Mouse (Mus musculus): ENCODE data around the gene Fhit. TPM values are rescaled to one million over a fixed set of nuclear protein-coding genes. Genes with fewer than 3 reads are reported as not detected.

Fhit gene
- polyA plus RNA-seq, 1 experiment from 2014 or later: 3.5 TPM

DNA sequence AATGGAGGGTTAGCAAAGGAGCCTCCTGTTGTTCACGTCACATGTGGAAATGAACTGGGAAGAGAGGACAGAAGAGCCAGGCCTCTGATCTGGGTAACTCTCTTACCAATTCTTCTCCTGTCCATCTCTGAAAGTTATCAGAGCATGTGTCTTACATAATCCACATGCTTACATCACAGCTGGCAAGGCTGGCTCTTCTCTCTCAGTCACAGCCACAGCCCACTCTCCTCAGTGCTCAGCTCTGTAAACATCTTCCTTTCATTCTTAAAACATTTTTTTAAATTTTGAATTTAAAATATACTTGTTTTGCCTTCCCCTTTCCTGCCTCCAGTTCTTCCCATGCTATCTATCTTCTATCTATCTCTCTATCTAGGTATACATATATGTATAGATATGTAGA, 1477.5 kb downstream of the Fhit start:
- ATAC-seq (replicated peaks; ENCODE audit: low FRiP score) (no peak), DNase-seq (ENCODE audit: low spot score) (no peak)
- no peaks in the 10 kb centered on the region for H3K4me1 ChIP-seq (replicated peaks; ENCODE audit: control insufficient read depth, insufficient read depth, low read length)
- H3K9ac ChIP-seq (ENCODE audit: low read depth, low read length): no peak overlapping the region
- WGBS: 67% methylated on average over 1 of the region's 1 CpGs
- no peaks in the 10 kb centered on the region for H3K9me3 ChIP-seq (ENCODE audit: control insufficient read depth, low read length)
- H3K27ac ChIP-seq (ENCODE audit: low read depth, low read length): no peak overlapping the region
- H3K4me2 ChIP-seq: no peak overlapping the region
- H3K27me3 ChIP-seq (replicated peaks; ENCODE audit: control insufficient read depth, insufficient read depth, low read length): no peaks in the 10 kb centered on the region
- H3K4me3 ChIP-seq (ENCODE audit: low read depth, low read length): no peak overlapping the region
- H3K36me3 ChIP-seq (ENCODE audit: control insufficient read depth, insufficient read depth, low read length): no peaks in the 10 kb centered on the region

DNA sequence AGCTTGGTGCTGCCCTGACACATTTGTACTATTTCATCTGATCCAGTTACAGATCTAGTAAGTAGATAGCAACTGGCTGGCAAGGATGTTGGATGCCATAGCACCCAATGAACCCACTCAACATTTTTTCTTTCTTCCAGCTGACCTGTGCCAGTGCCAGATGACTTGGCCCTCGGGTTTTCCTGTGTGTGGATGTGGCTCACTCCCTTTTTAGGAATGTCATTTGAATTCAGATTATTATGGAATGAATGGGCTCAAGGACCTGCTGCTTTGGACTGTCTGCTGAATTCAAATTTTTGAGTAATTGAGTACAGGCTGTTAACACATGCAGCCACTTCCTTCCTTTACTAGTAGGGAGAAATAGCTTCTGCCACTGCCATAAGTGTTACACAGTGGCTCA, 1489.1 kb downstream of the Fhit start:
- ATAC-seq (replicated peaks; ENCODE audit: low FRiP score) (no peak), DNase-seq (ENCODE audit: low spot score) (no peak)
- 61% methylated on average over 1 of the region's 1 CpGs for WGBS
- Histone ChIP-seq H3K4me3 (ENCODE audit: low read depth, low read length) (no peak overlapping the region), H3K27ac (ENCODE audit: low read depth, low read length) (no peak overlapping the region), H3K27me3 (replicated peaks; ENCODE audit: control insufficient read depth, insufficient read depth, low read length) (no peaks in the 10 kb centered on the region), H3K9me3 (ENCODE audit: control insufficient read depth, low read length) (no peaks in the 10 kb centered on the region), H3K4me1 (replicated peaks; ENCODE audit: control insufficient read depth, insufficient read depth, low read length) (no peaks in the 10 kb centered on the region), H3K9ac (ENCODE audit: low read depth, low read length) (no peak overlapping the region), H3K36me3 (ENCODE audit: control insufficient read depth, insufficient read depth, low read length) (no peaks in the 10 kb centered on the region), H3K4me2 (no peak overlapping the region)

DNA sequence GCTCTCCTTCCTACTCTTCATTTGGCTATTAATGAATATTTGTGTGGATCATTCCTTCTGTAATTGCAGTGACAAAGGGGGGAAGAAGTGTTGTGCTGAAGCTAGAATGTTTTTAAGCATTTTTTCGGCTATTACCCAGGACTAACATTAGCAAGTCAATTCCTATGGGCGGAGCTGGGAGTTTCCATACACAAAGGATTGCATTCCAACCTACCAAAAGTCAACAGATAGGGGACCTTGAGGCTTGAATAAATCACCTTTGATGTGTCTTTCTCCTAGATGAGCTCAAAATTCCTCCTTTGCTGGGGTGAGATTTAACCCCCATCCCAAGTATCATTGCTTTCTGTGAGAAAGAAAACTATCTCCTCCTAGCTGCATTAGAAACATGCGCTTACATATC, 1490.1 kb downstream of the Fhit start:
- no peak for DNase-seq (ENCODE audit: low spot score)
- H3K4me2 ChIP-seq: no peak overlapping the region
- no peak overlapping the region for H3K9ac ChIP-seq (ENCODE audit: low read depth, low read length)
- H3K9me3 ChIP-seq (ENCODE audit: control insufficient read depth, low read length): no peaks in the 10 kb centered on the region
- H3K27ac ChIP-seq (ENCODE audit: low read depth, low read length): no peak overlapping the region
- H3K27me3 ChIP-seq (replicated peaks; ENCODE audit: control insufficient read depth, insufficient read depth, low read length): no peaks in the 10 kb centered on the region
- ATAC-seq (replicated peaks; ENCODE audit: low FRiP score): no peak
- whole genome bisulfite sequencing: 67% methylated on average over 3 of the region's 3 CpGs
- H3K4me1 ChIP-seq (replicated peaks; ENCODE audit: control insufficient read depth, insufficient read depth, low read length): no peaks in the 10 kb centered on the region
- no peak overlapping the region for H3K4me3 ChIP-seq (ENCODE audit: low read depth, low read length)
- no peaks in the 10 kb centered on the region for H3K36me3 ChIP-seq (ENCODE audit: control insufficient read depth, insufficient read depth, low read length)

DNA sequence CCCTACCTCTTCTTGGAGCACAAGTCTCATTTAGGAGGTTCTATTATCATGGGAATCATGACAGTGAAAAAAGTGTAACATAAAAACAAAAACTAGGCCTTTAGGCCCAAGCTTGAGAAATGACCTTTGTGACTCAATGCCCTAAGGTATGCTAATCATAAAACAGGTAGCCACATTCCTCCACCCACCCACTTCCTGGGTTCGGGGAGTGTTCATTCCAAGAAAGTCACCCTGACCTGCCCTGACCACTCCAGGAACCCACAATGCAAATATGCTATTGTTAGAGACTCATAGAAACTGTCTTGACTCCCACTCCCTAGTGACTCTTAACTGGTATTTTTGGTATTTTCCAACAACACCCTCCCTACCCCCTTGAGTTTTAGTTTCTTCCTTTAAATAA, 1492.1 kb downstream of the Fhit start:
- Histone ChIP-seq H3K27ac (ENCODE audit: low read depth, low read length) (no peak overlapping the region), H3K9me3 (ENCODE audit: control insufficient read depth, low read length) (no peaks in the 10 kb centered on the region), H3K9ac (ENCODE audit: low read depth, low read length) (no peak overlapping the region), H3K4me2 (no peak overlapping the region), H3K4me1 (replicated peaks; ENCODE audit: control insufficient read depth, insufficient read depth, low read length) (no peaks in the 10 kb centered on the region), H3K36me3 (ENCODE audit: control insufficient read depth, insufficient read depth, low read length) (no peaks in the 10 kb centered on the region), H3K27me3 (replicated peaks; ENCODE audit: control insufficient read depth, insufficient read depth, low read length) (no peaks in the 10 kb centered on the region), H3K4me3 (ENCODE audit: low read depth, low read length) (no peak overlapping the region)
- DNase-seq (ENCODE audit: low spot score) (no peak), ATAC-seq (replicated peaks; ENCODE audit: low FRiP score) (no peak)
- WGBS: 79% methylated on average over 1 of the region's 1 CpGs

DNA sequence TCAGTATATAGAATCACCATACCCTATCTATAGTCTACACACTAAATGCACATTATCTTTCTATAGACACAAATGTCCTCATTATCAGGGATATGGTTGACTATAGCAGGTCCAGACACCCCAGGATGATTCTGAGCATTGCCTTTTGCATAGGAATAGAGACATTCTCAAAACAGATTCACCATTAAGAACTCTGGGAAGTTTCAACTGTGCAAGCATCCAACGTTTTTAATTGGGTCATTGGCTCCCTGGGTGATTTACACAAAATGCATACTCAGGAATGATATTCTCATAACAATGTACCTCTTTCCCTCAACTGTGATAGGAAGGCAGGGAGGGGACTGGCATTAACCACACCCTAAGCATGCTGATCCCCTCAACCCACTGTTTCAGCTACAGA, 1503.4 kb downstream of the Fhit start:
- no peak overlapping the region for H3K27ac ChIP-seq (ENCODE audit: low read depth, low read length)
- no peak overlapping the region for H3K4me3 ChIP-seq (ENCODE audit: low read depth, low read length)
- 47% methylated on average over 1 of the region's 1 CpGs for WGBS
- ATAC-seq (replicated peaks; ENCODE audit: low FRiP score): no peak
- no peaks in the 10 kb centered on the region for H3K27me3 ChIP-seq (replicated peaks; ENCODE audit: control insufficient read depth, insufficient read depth, low read length)
- H3K9ac ChIP-seq (ENCODE audit: low read depth, low read length): no peak overlapping the region
- H3K4me1 ChIP-seq (replicated peaks; ENCODE audit: control insufficient read depth, insufficient read depth, low read length): no peaks in the 10 kb centered on the region
- no peaks in the 10 kb centered on the region for H3K9me3 ChIP-seq (ENCODE audit: control insufficient read depth, low read length)
- DNase-seq (ENCODE audit: low spot score): no peak
- H3K4me2 ChIP-seq: no peak overlapping the region
- H3K36me3 ChIP-seq (ENCODE audit: control insufficient read depth, insufficient read depth, low read length): no peaks in the 10 kb centered on the region

DNA sequence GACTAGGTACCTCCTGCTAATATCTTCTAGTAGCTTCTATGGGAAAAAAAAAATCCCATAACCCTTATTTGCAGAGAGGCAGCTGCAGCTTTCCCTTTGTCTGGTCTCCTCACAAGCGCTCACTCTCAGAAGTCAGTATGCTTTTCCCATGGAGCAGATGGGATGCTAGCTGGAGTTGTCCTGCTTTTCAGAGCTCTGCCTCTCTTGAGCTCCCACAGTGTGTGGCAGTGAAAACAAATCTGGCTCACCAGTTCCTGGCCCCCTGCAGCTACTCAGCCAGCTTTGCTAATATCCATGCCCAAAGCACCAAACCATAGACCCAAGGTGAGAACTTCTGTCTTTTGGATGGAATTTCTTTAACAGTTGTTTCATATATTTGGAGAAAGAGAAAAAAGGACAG, 1510.4 kb downstream of the Fhit start:
- no peak for ATAC-seq (replicated peaks; ENCODE audit: low FRiP score)
- WGBS: 94% methylated on average over 1 of the region's 1 CpGs
- no peak overlapping the region for H3K4me3 ChIP-seq (ENCODE audit: low read depth, low read length)

DNA sequence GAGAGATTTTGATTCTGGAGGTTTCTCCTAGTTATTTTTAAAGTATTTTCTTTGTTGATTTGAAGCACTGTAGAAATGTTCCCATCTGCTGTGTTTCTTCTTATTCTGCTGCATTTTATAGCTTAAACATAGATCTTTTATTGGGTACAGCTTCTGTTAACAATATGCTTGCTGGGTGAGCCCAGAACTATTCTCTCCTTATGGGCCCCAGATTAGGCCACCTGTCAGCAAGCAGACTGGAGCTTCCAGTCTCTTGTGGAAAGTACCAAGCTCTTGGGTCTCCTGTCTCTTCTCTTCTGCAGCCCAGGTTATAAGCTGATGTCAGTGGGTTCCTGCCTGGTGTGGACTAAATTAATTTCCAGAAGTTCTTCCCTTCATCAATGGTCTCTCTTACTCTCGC, 1513.4 kb downstream of the Fhit start:
- 74% methylated on average over 1 of the region's 1 CpGs for WGBS
- no peak overlapping the region for H3K27ac ChIP-seq (ENCODE audit: low read depth, low read length)
- ATAC-seq (replicated peaks; ENCODE audit: low FRiP score): no peak

More for the DNA sequence above, 1510.4 kb downstream of the Fhit start:
- no peak overlapping the region for H3K9ac ChIP-seq (ENCODE audit: low read depth, low read length)
- no peaks in the 10 kb centered on the region for H3K36me3 ChIP-seq (ENCODE audit: control insufficient read depth, insufficient read depth, low read length)
- H3K9me3 ChIP-seq (ENCODE audit: control insufficient read depth, low read length): no peaks in the 10 kb centered on the region
- no peak overlapping the region for H3K4me2 ChIP-seq
- H3K4me1 ChIP-seq (replicated peaks; ENCODE audit: control insufficient read depth, insufficient read depth, low read length): no peaks in the 10 kb centered on the region
- no peaks in the 10 kb centered on the region for H3K27me3 ChIP-seq (replicated peaks; ENCODE audit: control insufficient read depth, insufficient read depth, low read length)
- no peak overlapping the region for H3K27ac ChIP-seq (ENCODE audit: low read depth, low read length)
- no peak for DNase-seq (ENCODE audit: low spot score)

DNA sequence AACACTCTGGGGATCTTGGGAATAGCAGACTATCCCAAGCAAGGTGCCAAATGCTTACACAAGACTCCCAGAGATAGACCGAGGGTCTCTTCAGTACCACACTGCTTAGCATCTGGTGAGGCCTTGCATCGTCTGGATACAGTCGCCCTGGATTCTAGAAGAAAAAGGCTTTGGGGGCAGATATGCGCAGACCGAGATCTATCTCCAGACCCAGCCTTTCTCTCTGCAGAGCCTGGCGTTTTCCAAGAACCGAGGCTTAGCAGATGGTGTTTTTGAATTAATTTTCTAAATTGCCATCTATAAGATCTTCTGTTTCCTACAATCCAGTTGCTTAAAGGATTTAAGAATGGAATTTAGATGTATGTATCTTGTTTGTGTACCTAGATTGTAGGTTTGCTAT, 1515.6 kb downstream of the Fhit start:
- H3K27ac ChIP-seq (ENCODE audit: low read depth, low read length): no peak overlapping the region
- DNase-seq (ENCODE audit: low spot score) (no peak), ATAC-seq (replicated peaks; ENCODE audit: low FRiP score) (no peak)
- WGBS: 86% methylated on average over 7 of the region's 7 CpGs
- H3K27me3 ChIP-seq (replicated peaks; ENCODE audit: control insufficient read depth, insufficient read depth, low read length): no peaks in the 10 kb centered on the region
- H3K9ac ChIP-seq (ENCODE audit: low read depth, low read length): no peak overlapping the region
- no peak overlapping the region for H3K4me2 ChIP-seq
- no peak overlapping the region for H3K4me3 ChIP-seq (ENCODE audit: low read depth, low read length)
- no peaks in the 10 kb centered on the region for H3K9me3 ChIP-seq (ENCODE audit: control insufficient read depth, low read length)
- no peaks in the 10 kb centered on the region for H3K36me3 ChIP-seq (ENCODE audit: control insufficient read depth, insufficient read depth, low read length)
- no peaks in the 10 kb centered on the region for H3K4me1 ChIP-seq (replicated peaks; ENCODE audit: control insufficient read depth, insufficient read depth, low read length)

More for the DNA sequence above, 1513.4 kb downstream of the Fhit start:
- no peak overlapping the region for H3K9ac ChIP-seq (ENCODE audit: low read depth, low read length)
- H3K4me3 ChIP-seq (ENCODE audit: low read depth, low read length): no peak overlapping the region
- H3K4me1 ChIP-seq (replicated peaks; ENCODE audit: control insufficient read depth, insufficient read depth, low read length): no peaks in the 10 kb centered on the region
- no peak overlapping the region for H3K4me2 ChIP-seq
- H3K27me3 ChIP-seq (replicated peaks; ENCODE audit: control insufficient read depth, insufficient read depth, low read length): no peaks in the 10 kb centered on the region
- no peak for DNase-seq (ENCODE audit: low spot score)
- no peaks in the 10 kb centered on the region for H3K9me3 ChIP-seq (ENCODE audit: control insufficient read depth, low read length)
- no peaks in the 10 kb centered on the region for H3K36me3 ChIP-seq (ENCODE audit: control insufficient read depth, insufficient read depth, low read length)

DNA sequence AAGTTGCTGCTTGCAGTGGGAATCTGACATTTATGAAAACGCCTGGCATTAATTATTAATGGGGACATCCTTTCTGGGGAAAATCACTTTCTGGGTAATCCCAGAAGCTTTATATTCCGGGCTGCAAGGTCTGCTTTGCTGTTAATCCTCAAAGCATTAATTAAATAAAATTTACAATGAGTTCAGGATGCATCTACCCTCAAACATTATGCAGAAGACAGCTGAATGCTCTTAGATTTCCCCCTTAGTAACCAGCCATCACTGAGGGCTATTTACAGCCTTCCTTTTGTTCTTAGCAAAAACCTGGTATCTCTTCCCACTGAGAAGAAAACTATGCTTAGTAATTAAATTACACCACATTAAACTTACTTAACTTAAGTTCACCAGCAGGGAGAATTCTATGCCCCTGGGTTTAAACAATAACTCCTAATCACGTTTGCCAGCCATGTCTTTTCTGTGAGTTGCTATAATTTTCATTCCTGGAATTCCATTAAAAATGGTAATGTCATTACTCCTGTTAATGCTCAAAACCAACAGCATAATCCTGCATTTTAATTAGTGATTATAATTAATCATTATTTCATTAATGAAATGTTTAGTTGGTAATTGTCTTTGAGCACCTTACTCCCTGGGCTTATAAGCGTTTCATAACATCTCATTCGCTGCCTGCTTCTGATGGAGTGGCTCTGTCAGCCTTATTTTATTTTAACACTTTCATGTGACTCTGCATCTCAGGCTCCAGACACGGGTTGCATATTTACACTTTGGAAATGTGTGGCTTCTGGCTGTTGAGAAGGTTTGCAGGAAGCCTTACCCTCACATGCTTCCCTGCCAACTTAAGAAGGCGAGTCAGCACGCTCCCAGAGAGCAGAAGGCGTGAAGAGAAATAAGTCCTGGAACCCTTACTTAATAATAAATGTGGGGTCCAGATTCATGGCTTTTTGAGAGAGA, 1517.3 kb downstream of the Fhit start:
- no peaks in the 10 kb centered on the region for H3K27me3 ChIP-seq (replicated peaks; ENCODE audit: control insufficient read depth, insufficient read depth, low read length)
- no peak overlapping the region for H3K4me3 ChIP-seq (ENCODE audit: low read depth, low read length)
- no peaks in the 10 kb centered on the region for H3K4me1 ChIP-seq (replicated peaks; ENCODE audit: control insufficient read depth, insufficient read depth, low read length)
- DNase-seq (ENCODE audit: low spot score) (no peak), ATAC-seq (replicated peaks; ENCODE audit: low FRiP score) (no peak)
- no peak overlapping the region for H3K9ac ChIP-seq (ENCODE audit: low read depth, low read length)
- 64% methylated on average over 9 of the region's 9 CpGs for WGBS
- no peak overlapping the region for H3K27ac ChIP-seq (ENCODE audit: low read depth, low read length)
- no peak overlapping the region for H3K4me2 ChIP-seq
- no peaks in the 10 kb centered on the region for H3K9me3 ChIP-seq (ENCODE audit: control insufficient read depth, low read length)
- H3K36me3 ChIP-seq (ENCODE audit: control insufficient read depth, insufficient read depth, low read length): no peaks in the 10 kb centered on the region
